Mouse (Mus musculus) mature B cell (primary cell): Measurements from ENCODE around the gene Ksr2.
"Not testable (repeated sequence)": the region's sequence is repeated elsewhere in the genome, so short reads cannot be mapped to it uniquely, and the experiment has no call there.

ENCODE experiments used
- in situ Hi-C: fragments of 300-500 bp; cut with MboI; formaldehyde crosslinking; loops from 2 replicates; pipeline ENCODE4 v1.14.3; 2019

Gene Ksr2

GRCm38 (mm10) chr5:117408216-117408615 lies 5.6 kb upstream of the Ksr2 start:
- in situ Hi-C loops = no loop called here

GRCm38 (mm10) chr5:117409369-117409768 lies 4.4 kb upstream of the Ksr2 start:
- in situ Hi-C loops = no loop called here

GRCm38 (mm10) chr5:117414611-117415010 lies 811 bp downstream of the Ksr2 start:
- in situ Hi-C loops = no loop called here

DNA sequence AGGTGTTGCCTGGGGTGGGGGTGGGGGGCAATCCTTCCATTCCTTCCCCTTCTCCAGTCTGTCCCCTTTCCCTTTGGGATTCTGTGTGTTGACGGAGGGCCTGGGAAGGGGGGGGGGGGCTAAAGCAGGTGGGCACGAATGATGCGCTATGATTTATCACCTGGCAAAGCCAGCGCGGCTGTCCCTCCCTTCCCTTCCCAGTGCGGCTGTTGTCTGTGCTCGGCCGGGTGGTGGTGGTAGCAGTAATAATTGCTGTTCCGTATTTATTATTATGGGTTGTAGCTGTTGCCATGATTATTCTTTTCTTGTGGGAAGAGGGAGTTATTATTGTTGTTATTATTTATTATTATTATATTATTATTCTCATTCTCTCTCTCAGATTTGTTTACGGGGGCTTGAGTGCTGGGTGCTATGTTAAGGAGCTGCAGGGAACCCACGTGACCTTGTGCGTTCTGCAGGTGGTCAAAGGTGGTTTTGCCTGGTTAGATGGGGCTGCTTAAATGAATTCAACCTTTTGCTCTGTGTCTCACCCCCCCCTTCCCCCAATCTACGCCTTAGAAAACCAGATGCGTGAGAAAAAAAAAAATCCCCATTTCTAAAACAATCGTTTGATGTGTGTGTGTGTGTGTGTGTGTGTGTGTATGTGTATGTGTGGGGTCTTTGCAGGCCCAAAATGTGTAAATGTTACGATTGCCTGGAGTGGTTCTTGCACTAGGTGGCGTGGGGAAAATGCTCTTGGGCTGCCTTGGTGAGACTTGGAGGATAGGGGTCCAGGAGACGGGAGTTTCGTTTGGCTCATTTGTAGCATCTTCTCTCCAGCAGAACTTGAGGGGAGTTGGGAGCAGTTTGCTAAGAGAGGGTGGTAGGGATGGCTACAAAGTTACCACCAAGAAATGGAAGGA lies 1.5 kb downstream of the Ksr2 start:
- in situ Hi-C loops = no loop called here

DNA sequence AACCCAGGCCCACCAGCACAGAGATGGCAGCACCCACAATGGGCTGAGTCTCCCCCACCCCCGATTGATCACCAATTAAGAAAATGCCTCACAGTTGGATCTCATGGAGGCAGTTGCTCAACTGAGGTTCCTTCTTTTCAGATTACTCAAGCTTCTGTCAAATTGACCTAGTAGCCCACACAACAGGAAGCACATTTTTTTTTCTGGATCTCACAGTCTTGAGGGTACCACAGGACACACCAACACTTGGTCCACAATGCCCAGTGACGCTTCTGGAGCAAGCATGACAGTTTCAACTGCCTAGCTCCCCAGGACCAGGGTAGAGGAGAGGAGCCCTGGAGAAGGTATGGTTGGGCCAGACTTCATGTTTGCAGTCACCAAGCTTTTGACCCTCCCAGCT lies 3.6 kb downstream of the Ksr2 start:
- in situ Hi-C loops = no loop called here

DNA sequence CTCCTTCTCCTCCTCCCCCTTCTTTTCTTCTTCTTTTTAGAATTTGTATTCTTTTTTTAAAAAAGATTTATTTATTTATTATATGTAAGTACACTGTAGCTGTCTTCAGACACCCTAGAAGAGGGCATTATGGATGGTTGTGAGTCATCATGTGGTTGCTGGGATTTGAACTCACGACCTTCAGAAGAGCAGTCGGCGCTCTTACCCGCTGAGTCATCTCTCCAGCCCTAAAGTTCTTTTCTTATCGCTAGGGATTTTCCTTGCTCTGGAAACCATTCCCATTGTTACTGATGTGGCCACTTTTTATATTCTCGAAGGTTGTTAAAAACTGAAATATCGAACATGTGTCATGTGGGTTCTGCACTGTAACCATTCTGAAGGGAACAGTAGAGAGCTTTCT lies 19.7 kb downstream of the Ksr2 start:
- in situ Hi-C loops = not testable (repeated sequence)

GRCm38 (mm10) chr5:117440261-117440660 lies 26.5 kb downstream of the Ksr2 start:
- in situ Hi-C loops = no loop called here

GRCm38 (mm10) chr5:117441242-117441842 lies 27.5 kb downstream of the Ksr2 start:
- in situ Hi-C loops = no loop called here

GRCm38 (mm10) chr5:117442157-117442765 lies 28.5 kb downstream of the Ksr2 start:
- in situ Hi-C loops = no loop called here

DNA sequence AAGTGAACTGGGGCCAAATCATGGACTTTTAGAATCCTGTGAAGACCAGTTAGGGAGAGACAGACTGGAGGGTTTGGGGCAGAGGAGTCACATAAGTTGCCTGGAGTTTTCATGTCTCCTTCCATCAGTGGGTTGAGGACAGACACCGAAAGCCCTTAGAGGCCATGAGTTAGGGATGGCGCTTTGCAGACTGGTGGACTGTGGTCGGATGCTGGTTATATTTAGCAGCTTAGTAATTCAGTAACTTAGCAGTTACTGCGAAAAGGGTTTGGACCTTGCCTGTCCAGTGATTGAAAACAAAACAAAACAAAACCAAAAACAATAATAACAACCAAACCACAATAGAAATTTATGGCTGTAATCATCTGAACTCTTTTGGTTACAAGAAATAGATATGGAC lies 29.3 kb downstream of the Ksr2 start:
- in situ Hi-C loops = no loop called here

GRCm38 (mm10) chr5:117443902-117444301 lies 30.1 kb downstream of the Ksr2 start:
- in situ Hi-C loops = no loop called here

GRCm38 (mm10) chr5:117447698-117448097 lies 33.9 kb downstream of the Ksr2 start:
- in situ Hi-C loops = no loop called here

- in situ Hi-C loops = no loop called here
Measured at GRCm38 (mm10) chr5:117452013-117452412, 38.2 kb downstream of the Ksr2 start.

DNA sequence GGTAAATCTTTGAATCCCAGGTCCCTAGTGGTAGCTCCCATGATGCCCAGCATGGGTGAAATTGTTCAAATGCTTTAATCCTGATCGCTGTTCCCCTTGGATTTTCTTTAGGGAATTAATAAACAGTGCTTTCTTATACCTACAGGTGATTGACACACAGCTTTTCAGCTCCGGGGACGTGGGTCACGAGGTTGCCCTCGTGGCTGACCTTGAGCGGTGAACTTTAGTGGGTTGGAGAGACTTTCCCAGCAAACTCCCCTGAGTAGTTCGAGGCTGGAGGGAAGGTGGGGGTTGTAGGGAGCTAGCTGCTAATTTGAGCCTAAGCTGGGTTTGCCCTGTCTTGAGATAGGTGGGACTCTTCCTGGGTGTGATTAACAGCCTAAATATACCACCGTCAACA lies 41.7 kb downstream of the Ksr2 start:
- in situ Hi-C loops = no loop called here

GRCm38 (mm10) chr5:117457121-117457520 lies 43.3 kb downstream of the Ksr2 start:
- in situ Hi-C loops = no loop called here

- in situ Hi-C loops = no loop called here
Measured at GRCm38 (mm10) chr5:117457583-117457982, 43.8 kb downstream of the Ksr2 start.

DNA sequence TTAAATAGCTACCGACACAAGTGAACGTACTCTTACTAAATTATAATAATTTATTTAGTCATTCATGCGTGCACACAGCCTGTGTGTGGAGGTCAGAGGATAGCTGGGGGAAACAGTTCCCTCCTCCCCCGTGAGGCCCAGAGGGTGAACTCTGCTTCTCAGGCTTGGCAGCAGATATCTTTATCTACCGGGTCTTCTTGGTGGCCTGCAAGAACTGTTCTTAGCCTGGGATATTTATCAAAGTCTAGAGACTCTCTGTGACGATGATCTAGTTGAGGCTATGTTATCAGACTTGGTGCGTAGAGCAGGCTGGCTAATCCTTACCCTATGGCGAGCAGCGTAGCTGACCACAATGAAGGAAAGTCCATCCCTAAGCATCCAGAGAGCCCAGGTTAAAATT lies 45.1 kb downstream of the Ksr2 start:
- in situ Hi-C loops = no loop called here

DNA sequence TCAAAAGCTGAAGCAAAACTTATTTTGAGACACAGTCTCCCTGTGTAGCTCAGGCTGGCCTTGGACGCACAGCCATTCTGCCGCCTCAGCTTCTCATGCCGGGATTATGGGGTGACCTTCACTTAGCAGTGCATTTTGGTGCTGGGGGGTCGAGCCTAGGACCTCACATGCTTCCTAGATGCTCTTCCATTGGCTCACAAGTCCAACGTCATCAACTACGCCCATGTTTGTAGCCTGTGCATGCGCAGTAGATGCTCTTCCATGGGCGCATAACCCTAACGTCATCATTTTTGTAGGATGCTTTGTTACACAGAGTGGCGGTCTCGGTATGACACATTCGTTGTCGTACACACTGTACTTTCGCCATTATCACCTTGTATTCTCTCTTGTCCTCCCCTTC lies 46.5 kb downstream of the Ksr2 start:
- in situ Hi-C loops = no loop called here

GRCm38 (mm10) chr5:117467052-117467451 lies 53.3 kb downstream of the Ksr2 start:
- in situ Hi-C loops = no loop called here

- in situ Hi-C loops = no loop called here
Measured at GRCm38 (mm10) chr5:117468961-117469360, 55.2 kb downstream of the Ksr2 start.

DNA sequence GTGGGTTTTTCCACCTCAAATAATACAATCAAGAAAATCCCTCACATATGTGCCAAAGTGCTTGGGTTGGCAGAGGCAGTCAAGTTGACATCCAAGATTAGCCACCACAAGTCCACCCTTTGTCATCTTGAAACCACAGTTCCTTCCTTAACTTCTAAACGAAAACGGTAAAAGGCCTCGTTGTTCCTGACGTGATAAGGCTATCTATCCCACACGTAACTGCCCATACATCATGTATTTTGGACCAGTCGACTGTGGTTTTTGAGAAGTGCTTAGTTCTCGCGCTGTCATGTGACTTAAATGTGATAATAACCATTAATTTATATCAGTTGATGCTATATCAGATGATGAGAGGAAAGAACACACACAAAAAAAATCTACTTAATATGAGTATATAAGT lies 55.8 kb downstream of the Ksr2 start:
- in situ Hi-C loops = no loop called here

GRCm38 (mm10) chr5:117481162-117481561 lies 67.4 kb downstream of the Ksr2 start:
- in situ Hi-C loops = no loop called here

GRCm38 (mm10) chr5:117481586-117481985 lies 67.8 kb downstream of the Ksr2 start:
- in situ Hi-C loops = no loop called here
